Mouse (Mus musculus) embryo, embryonic 11.5 days (tissue): ENCODE measurements around the gene Amd2.

Source experiments
- DNase-seq: peaks from one replicate; pipeline ENCODE4 v3.0.0-alpha.2; 2012; ENCODE audit warnings: low read depth, low spot score

Amd2 gene

GRCm38 (mm10) chr10:35711792-35712191, at the start of gene Amd2:
Gene Amd2, minus strand, starts transcription at chr10:35711892.
- no peak for DNase-seq

GRCm38 (mm10) chr10:35761280-35761679, 49.6 kb upstream of the Amd2 start:
- no peak for DNase-seq

- no peak for DNase-seq
Observed at GRCm38 (mm10) chr10:35737639-35738038, 25.9 kb upstream of the Amd2 start.

- no peak for DNase-seq
Observed at GRCm38 (mm10) chr10:35714266-35714665, 2.6 kb upstream of the Amd2 start.
